Mouse (Mus musculus) heart, embryonic 14.5 days (tissue): ENCODE results near the gene Mmd. TPM values are rescaled to one million over a fixed set of nuclear protein-coding genes. Genes with fewer than 3 reads are reported as not detected.

Experiments used
- ATAC-seq: fragments of 200-750 bp; cut with Nextera tagmentation; 2 replicates; pipeline ENCODE4 v1.8.0; 2017; ENCODE audit warnings: low read depth, moderate TSS enrichment; ENCODE audit not compliant: insufficient number of reproducible peaks, insufficient read depth, low FRiP score
- H3K27ac ChIP-seq, 2 experiments: fragments of 200-500 bp in 1 of 2; fragments of 300-500 bp in 1 of 2; sonication (generic) in 1 of 2; replicated peaks in 1 of 2; 2 replicates each; pipeline ENCODE4 v1.5.1; 2012 to 2014; ENCODE audit warnings: low read depth in 2 of 2, low read length in 2 of 2, control low read depth in 1 of 2, mild to moderate bottlenecking in 1 of 2, mixed read lengths in 1 of 2; ENCODE audit not compliant: control insufficient read depth in 1 of 2, insufficient read depth in 1 of 2
- H3K27me3 ChIP-seq: fragments of 300-500 bp; sonication (generic); 2 replicates; pipeline ENCODE4 v1.6.1; 2014; ENCODE audit warnings: mild to moderate bottlenecking, low read length, control low read depth; ENCODE audit not compliant: control insufficient read depth, insufficient read depth
- H3K36me3 ChIP-seq: fragments of 300-500 bp; sonication (generic); 2 replicates; pipeline ENCODE4 v1.6.1; 2014; ENCODE audit warnings: mild to moderate bottlenecking, control low read depth, low read length, mixed read lengths; ENCODE audit not compliant: control insufficient read depth, insufficient read depth
- H3K4me1 ChIP-seq, 2 experiments: fragments of 200-500 bp in 1 of 2; fragments of 300-500 bp in 1 of 2; sonication (generic) in 1 of 2; 2 replicates each; pipeline ENCODE4 v1.6.1; 2012 to 2014; ENCODE audit warnings: low read length in 2 of 2, control low read depth in 1 of 2, mixed read lengths in 1 of 2; ENCODE audit not compliant: control insufficient read depth in 2 of 2, insufficient read depth in 2 of 2
- H3K4me2 ChIP-seq: fragments of 300-500 bp; sonication (generic); 2 replicates; pipeline ENCODE4 v1.6.1; 2014; ENCODE audit warnings: mild to moderate bottlenecking, low read length
- H3K4me3 ChIP-seq, 2 experiments: fragments of 200-500 bp in 1 of 2; fragments of 300-500 bp in 1 of 2; sonication (generic) in 1 of 2; 2 replicates each; pipeline ENCODE4 v1.5.1; 2012 to 2014; ENCODE audit warnings: low read length in 2 of 2, mild to moderate bottlenecking in 2 of 2, control low read depth in 1 of 2, low read depth in 1 of 2, moderate library complexity in 1 of 2; ENCODE audit not compliant: control insufficient read depth in 1 of 2, insufficient read depth in 1 of 2
- H3K9ac ChIP-seq: fragments of 300-500 bp; sonication (generic); 2 replicates; pipeline ENCODE4 v1.6.1; 2014; ENCODE audit warnings: mild to moderate bottlenecking, low read length
- H3K9me3 ChIP-seq: fragments of 300-500 bp; sonication (generic); 2 replicates; pipeline ENCODE4 v1.6.1; 2016; ENCODE audit warnings: low read length, control low read depth; ENCODE audit not compliant: control insufficient read depth
- WGBS: fragments of 180-500 bp; shearing (Covaris S2); extraction: QIAGEN DNeasy Blood & Tissue Kit; methylation state at CpG from one replicate; pipeline ENCODE4 v1.1.7; 2014; 5-methylcytosine and 5-hydroxymethylcytosine counted together
- polyA plus RNA-seq: library from polyadenylated mRNA; unstranded; fragments of >200 nt; fragmentation: Nextera tagmentation; extraction: Ambion mirVana; gene quantifications from 2 replicates; pipeline ENCODE4 v1.2.1, GENCODE M21; 2014

Mmd gene
- polyA plus RNA-seq, 1 experiment from 2014 or later, result 68.8 TPM

GRCm38 (mm10) chr11:90283601-90284000 is 34.3 kb downstream of the Mmd start:
- Histone ChIP-seq H3K9ac (no peak overlapping the region), H3K9me3 (no peaks in the 10 kb centered on the region), H3K27ac (no peak overlapping the region), H3K4me3 (no peak overlapping the region), H3K27me3 (no peaks in the 10 kb centered on the region), H3K4me2 (no peak overlapping the region), H3K4me1 (no peaks in the 10 kb centered on the region), H3K36me3 (peaks cover 7% of the 10 kb centered on the region; the same call in 1 of the 2 replicates)
- WGBS, result 70% methylated on average over 6 of the region's 6 CpGs
- no peak for ATAC-seq

DNA sequence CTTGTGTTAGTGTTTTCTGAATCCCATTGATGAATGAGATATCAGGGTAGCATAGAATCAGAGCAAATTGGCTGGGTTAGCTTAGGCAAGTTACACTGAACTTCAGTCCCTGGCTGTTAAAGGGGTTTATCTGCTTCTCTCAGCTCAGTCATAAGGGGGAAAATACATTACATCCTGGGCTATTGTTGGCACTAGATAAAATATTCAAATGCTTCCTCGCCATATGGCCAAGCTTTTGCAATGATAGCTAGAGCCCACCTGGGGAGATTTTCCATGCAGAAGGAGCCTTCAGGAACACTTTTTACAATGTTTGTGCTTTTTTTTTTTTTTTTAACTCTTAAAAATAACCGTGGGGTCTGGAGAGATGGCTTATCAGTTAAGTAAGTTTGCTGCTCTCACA is 34.8 kb downstream of the Mmd start:
- no peaks in the 10 kb centered on the region for H3K4me1 ChIP-seq
- ATAC-seq, result no peak
- no peak overlapping the region for H3K9ac ChIP-seq
- H3K27me3 ChIP-seq, result no peaks in the 10 kb centered on the region
- 43% methylated on average over 2 of the region's 2 CpGs for WGBS
- no peak overlapping the region for H3K4me2 ChIP-seq
- H3K9me3 ChIP-seq, result no peaks in the 10 kb centered on the region
- no peak overlapping the region for H3K27ac ChIP-seq
- peaks cover 5% of the 10 kb centered on the region; the same call in 1 of the 2 replicates for H3K36me3 ChIP-seq
- no peak overlapping the region for H3K4me3 ChIP-seq

DNA sequence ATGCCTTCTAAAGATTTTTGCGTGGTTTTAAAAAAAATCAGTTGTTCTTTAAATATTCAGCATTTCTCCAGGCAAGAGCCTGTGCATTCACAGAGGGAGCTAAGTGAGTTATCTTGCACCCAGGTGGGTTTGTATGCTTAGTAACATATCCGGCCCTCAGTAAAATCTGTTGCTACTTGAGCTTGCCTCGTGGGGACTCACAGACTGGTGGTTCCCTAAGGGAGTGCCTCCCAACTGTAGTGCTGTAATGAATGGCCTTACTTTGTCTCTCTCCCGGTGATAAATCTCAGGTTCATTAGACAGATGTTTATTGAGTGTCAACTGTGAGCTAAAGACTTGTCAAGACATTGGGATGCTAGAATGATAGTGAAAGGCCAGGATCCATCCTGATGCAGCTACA is 35.4 kb downstream of the Mmd start:
- H3K27me3 ChIP-seq, result no peaks in the 10 kb centered on the region
- no peak for ATAC-seq
- no peak overlapping the region for H3K27ac ChIP-seq
- WGBS, result 69% methylated on average over 4 of the region's 4 CpGs
- H3K36me3 ChIP-seq, result no peaks in the 10 kb centered on the region; the same call in 1 of the 2 replicates
- H3K4me2 ChIP-seq, result no peak overlapping the region
- H3K9ac ChIP-seq, result no peak overlapping the region
- no peaks in the 10 kb centered on the region for H3K4me1 ChIP-seq
- H3K9me3 ChIP-seq, result no peaks in the 10 kb centered on the region
- H3K4me3 ChIP-seq, result no peak overlapping the region

DNA sequence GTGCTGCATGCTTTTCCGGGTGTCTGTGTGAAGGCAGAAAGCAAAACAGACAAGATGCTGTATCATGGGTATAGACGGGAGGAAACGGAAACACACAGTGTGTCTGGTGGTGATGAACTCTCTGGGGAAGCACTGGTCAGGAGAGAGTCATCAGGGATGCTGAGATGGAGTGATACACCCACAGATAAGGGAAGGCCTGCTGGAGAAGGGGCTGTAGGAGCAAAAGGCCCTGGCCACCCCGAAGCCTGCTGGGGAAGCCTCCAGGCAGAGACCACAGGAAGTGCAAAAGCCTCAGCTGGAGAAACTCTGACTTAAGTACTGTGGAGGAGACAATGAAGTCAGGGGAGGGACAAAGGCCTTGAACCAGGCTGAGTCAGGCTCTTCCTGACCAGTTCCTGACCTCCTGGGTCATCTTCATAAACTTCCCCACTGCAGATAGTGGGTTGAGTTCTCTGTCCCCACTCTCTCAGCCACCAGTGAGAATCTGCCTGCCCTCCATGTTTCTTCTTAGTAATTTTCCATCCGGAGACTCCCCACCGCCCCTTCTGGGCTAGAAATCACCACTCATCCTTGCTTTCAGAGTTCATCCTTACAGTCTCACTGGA is 37.4 kb downstream of the Mmd start:
- Histone ChIP-seq H3K27ac (no peak overlapping the region), H3K4me1 (no peaks in the 10 kb centered on the region), H3K9ac (no peak overlapping the region), H3K36me3 (no peaks in the 10 kb centered on the region), H3K9me3 (no peaks in the 10 kb centered on the region), H3K27me3 (no peaks in the 10 kb centered on the region), H3K4me2 (no peak overlapping the region), H3K4me3 (no peak overlapping the region)
- no peak for ATAC-seq
- 73% methylated on average over 6 of the region's 6 CpGs for WGBS

- 85% methylated on average over 4 of the region's 4 CpGs for WGBS
- no peaks in the 10 kb centered on the region for H3K27me3 ChIP-seq
- H3K9ac ChIP-seq, result no peak overlapping the region
- no peaks in the 10 kb centered on the region for H3K9me3 ChIP-seq
- no peak overlapping the region for H3K27ac ChIP-seq
- H3K36me3 ChIP-seq, result no peaks in the 10 kb centered on the region
- H3K4me2 ChIP-seq, result no peak overlapping the region
- no peak overlapping the region for H3K4me3 ChIP-seq
- ATAC-seq, result no peak
- H3K4me1 ChIP-seq, result no peaks in the 10 kb centered on the region
These were observed 41.9 kb downstream of the Mmd start for GRCm38 (mm10) chr11:90291156-90291555.

DNA sequence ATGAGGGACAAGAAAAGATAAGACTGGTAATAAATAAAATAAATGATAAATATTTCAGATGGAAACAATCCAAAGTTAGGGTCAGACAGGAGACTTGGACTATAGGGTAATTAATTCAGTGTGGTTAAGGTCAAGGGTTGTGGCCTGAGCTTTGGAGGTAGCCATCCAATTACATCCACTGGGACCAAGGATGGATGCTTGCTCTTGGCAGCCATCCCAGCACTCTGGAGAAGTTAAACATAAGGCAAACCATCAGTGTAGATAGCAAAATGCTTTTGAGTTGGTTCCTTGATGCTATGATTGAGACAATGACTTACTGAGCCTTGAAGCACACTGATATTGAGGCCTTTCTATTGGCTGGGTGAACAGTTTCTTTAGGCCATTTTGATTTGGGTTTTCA is 43.5 kb downstream of the Mmd start:
- H3K27me3 ChIP-seq, result no peaks in the 10 kb centered on the region
- H3K36me3 ChIP-seq, result no peaks in the 10 kb centered on the region
- no peaks in the 10 kb centered on the region for H3K4me1 ChIP-seq
- no peak overlapping the region for H3K9ac ChIP-seq
- no peak for ATAC-seq
- H3K4me3 ChIP-seq, result no peak overlapping the region
- no peak overlapping the region for H3K4me2 ChIP-seq
- H3K27ac ChIP-seq, result no peak overlapping the region
- H3K9me3 ChIP-seq, result no peaks in the 10 kb centered on the region

DNA sequence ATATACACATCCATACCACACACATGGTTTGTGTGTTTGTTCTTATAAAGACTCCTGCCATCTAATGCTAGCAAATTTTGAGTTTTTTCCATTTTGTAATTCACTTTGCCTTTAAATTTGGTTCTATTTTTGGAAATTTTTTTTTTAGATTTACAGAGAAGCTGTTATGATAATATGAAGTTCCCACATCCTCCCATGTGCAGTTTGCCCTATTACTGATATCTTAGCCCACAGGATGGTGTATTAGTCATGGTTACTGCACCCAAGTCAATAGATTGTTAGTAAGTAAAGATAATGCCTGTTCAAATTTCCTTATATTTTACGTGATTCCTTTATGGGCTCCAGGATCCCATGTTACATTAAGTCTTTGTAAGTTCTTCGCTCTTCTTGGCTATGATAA is 45.4 kb downstream of the Mmd start:
- no peak for ATAC-seq
- Histone ChIP-seq H3K36me3 (no peaks in the 10 kb centered on the region), H3K4me3 (no peak overlapping the region), H3K27ac (no peak overlapping the region), H3K4me2 (no peak overlapping the region), H3K9ac (no peak overlapping the region), H3K27me3 (no peaks in the 10 kb centered on the region), H3K9me3 (no peaks in the 10 kb centered on the region), H3K4me1 (no peaks in the 10 kb centered on the region)
- WGBS, result 93% methylated on average over 2 of the region's 2 CpGs

DNA sequence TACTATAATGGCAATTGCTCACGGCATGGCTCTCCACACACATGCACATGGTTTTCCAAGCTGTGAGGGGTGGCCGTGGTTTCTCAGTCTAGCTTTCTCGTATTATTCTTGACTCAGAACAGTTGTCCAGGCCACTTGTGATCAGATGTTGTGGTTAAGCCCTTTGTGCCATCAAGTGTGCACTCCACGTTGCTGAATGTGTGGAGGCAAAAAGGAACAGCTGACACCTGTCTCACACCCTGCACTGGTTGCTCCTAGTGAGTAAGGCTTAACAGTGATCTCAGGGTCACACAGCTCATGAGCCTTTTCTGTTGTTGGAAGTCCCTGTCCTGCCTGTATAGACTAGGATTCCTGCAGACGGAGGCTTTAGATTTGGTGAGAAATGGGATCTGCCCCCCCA is 56.8 kb downstream of the Mmd start:
- 92% methylated on average over 5 of the region's 5 CpGs for WGBS

More for the DNA sequence above, 56.8 kb downstream of the Mmd start:
- Histone ChIP-seq H3K27ac (no peak overlapping the region), H3K4me3 (no peak overlapping the region), H3K9me3 (no peaks in the 10 kb centered on the region), H3K27me3 (no peaks in the 10 kb centered on the region), H3K4me2 (no peak overlapping the region), H3K4me1 (no peaks in the 10 kb centered on the region), H3K9ac (no peak overlapping the region), H3K36me3 (no peaks in the 10 kb centered on the region)
- no peak for ATAC-seq
